Mouse (Mus musculus) bone marrow, adult 2 months (tissue): ENCODE data around the gene Sec22c.

Source experiments
- CTCF ChIP-seq: fragments of 200-500 bp; IDR thresholded peaks from 2 replicates; pipeline ENCODE4 v1.5.1; 2011; ENCODE audit warnings: low read length, control low read depth; ENCODE audit not compliant: control insufficient read depth, insufficient read depth
- POLR2A ChIP-seq: fragments of 200-500 bp; IDR thresholded peaks from 2 replicates; pipeline ENCODE4 v1.6.1; 2011; ENCODE audit warnings: low read depth, mild to moderate bottlenecking, control low read depth, low read length, borderline replicate concordance; ENCODE audit not compliant: control insufficient read depth

DNA sequence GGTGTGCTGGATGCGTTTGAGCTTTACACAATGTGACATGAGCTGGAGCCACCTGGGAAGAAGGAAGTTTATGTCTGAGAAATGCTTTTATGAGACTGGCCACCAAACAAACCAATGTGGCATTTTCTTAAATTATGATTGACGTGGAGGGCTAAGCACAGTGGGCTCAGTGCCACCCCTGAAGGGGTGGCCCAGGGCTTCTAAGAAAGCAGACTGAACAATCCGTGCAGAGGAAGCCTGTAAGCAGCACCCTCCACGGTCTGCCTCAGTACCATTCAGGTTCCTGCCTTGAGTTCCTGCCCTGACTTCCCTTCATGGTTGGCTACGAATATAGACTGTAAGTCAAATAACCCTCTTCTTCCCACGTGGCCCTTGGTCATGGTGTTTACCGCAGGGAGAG lies 14.6 kb downstream of the Sec22c start:
- TF ChIP-seq POLR2A: no peak
- TF ChIP-seq CTCF: no peak
